Mouse (Mus musculus): ENCODE measurements at regions not wholly inside any gene's neighbourhood (a gene's known extent, or its start where the extent isn't known, plus 50 kb on each side); places are given as distances from the start of the nearest gene placed in this dataset.

DNA sequence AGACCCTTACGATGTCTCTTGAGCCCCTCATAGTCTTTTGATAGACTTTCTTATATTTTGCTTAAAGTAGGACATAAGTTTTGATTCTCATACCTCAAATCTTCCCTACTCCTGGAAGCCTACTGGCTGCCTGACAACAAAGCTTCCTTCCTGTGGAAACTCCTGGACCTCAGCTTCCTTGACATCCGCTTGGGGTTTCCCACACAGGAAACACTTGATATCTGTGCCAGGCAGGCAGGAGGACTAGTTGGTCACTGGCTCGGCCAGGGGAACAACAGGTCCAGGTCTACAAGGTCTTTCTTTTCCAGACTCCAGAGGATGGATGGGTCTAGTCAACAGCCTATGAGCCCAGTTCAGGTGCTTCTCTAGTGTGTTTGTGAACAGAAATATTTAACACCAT, 142.8 kb downstream of the Arrdc4 start:
- TF ChIP-seq POLR2A (IDR thresholded peaks at IDR 0.05; ENCODE audit: low read depth, low read length) (no peak), CTCF (IDR thresholded peaks at IDR 0.05; ENCODE audit: extremely low read depth, insufficient read depth, insufficient read length, insufficient replicate concordance) (no peak)
